Mouse (Mus musculus) G1E (cell line): ENCODE measurements around the gene Oxgr1.

Source experiments
- CTCF ChIP-seq: IDR thresholded peaks from 2 replicates; pipeline ENCODE4 v1.5.1; 2012; ENCODE audit warnings: low read depth, low read length, inconsistent platforms, mixed read lengths
- GATA2 ChIP-seq: IDR thresholded peaks from 2 replicates; pipeline ENCODE4 v1.6.1; 2012; ENCODE audit warnings: low read depth, low read length, inconsistent platforms, borderline replicate concordance

GRCm38 (mm10) chr14:119989651-119990050, 52.6 kb downstream of the Oxgr1 start:
- TF ChIP-seq CTCF (no peak), GATA2 (no peak)
